Mouse (Mus musculus) adrenal gland, adult (tissue): ENCODE measurements around the gene Ppp1r11.
A peak's percentile ranks its signal among the peaks of the same experiment; 100 is the strongest.

Source experiments
- DNase-seq, 2 experiments: peaks; one replicate each; pipeline ENCODE4 v3.0.0; 2022 to 2023; ENCODE audit warnings: low spot score in 1 of 2; ENCODE audit not compliant: inconsistent age in 2 of 2

Ppp1r11 gene

GRCm38 (mm10) chr17:36966875-36967274, 15.3 kb upstream of the Ppp1r11 start:
- no peak for DNase-seq

DNA sequence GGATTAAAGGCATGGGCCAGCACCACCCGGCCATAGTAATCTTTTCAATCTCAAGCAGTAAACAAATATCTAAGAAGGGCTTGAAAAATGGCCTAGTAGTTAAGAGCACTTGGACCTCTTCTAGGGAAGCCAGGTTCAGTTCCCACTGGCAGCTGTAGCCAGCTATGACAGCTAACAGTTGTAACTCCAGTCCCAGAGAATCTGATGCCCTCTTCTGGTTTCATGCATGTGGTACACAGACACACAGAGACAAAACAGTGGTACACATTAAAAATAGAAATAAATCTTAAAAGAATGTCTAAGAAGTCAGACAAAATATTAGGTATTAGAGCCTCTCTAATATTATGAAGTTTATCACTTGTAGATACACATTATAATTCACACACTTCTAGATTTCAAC, 9.6 kb upstream of the Ppp1r11 start:
- DNase-seq, result no peak

DNA sequence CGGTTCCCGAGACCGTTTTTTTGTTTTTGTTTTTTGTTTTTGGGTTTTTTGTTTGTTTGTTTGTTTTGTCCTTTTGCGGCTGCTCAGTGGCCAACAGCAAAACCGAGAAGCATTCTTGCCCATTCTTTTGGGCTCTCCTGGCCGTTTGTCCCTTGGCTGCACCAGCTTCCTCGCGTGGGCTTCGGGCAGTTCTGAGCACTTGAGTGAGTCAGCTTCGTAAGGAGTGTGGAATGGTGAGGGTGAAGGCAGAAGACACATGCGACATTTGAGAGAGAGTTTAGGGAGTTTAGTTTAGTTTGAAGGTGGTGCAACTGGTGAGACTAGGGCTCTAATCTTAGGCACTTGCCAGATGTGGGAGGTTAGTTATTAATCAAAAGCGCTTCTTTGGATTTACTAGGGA, 7.3 kb upstream of the Ppp1r11 start:
- no peak for DNase-seq

DNA sequence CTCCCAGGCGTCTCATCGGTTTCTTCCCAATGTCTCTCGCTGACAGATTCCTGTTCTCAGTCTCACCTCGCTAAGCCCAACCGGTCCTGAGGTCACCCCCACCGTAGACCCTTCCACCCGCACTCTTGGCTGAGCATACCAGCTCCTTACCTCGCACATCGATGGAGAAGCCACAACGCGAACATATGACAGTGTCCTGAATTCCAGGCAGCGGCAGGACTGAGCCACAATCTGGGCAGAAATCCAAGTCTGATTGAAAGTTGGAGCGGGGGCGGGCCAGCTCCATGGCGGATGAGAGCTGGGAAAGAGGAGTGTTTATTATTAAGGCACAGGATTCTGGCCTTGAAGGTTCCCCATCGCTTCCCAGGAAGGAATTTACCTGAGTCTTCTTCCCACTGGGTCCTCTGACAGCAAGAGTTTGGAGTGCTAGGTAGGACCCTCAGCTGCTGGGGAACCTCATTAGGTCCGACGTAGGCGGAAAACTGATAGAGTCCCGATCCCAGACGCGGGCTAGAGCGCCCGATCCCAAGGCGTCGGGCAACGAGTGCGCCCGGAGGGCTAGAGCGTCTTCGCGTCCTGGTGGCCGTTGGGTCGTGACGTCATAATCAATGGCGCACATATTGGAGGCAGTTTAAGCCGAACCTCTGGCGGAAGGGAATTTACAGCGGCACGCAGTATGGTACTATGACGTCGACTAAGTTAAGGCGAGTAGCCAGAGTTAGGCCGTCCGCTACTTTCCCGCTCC, 6.6 kb upstream of the Ppp1r11 start, which contains the start of the genes Znrd1 and Znrd1as:
TSS of gene Znrd1 (minus strand) at position 561 of the 745 bp plus-strand sequence.
TSS of gene Znrd1as (plus strand) at position 594 of the 745 bp plus-strand sequence.
- DNase-seq, result peak; percentile 95 to 98

DNA sequence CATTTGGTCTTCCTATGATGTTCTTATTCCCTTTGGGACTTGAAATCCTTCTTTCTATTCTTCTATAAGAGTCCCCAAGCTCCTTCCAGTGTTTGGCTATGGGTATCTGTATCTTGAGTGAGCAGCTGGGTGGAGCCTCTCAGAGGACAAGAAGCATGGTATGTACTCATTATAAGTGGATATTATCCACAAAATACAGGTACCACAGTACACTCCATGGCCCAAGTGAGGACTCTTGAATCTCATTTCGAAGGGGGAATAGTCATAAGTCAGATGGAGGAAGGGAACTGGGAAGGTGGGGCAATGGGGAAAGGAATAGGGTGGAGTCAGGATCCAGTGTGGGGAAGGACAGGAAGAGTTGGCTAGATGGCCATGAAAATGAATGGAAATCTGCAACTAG, 1.5 kb upstream of the Ppp1r11 start:
- DNase-seq, result no peak

DNA sequence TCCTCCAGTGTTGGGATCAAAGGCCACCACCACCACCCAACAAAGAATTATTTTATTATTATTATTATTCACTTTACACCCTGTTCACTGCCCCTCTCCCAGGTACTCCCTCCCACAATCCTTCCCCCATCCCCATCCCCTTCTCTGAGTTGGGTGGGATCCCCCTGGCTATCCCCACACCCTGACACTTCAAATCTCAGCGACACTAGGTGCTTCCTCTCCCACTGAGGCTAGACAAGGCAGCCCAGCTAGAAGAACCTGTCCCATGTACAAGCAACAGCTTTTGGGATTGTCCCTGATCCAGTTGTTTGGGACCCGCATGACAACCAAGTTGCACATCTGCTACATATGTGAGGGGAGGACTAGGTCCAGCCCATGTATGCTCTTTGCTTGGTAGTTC, 1.1 kb upstream of the Ppp1r11 start:
- DNase-seq, result no peak

- no peak for DNase-seq
Observed at GRCm38 (mm10) chr17:36949265-36949664, 2.3 kb downstream of the Ppp1r11 start.

DNA sequence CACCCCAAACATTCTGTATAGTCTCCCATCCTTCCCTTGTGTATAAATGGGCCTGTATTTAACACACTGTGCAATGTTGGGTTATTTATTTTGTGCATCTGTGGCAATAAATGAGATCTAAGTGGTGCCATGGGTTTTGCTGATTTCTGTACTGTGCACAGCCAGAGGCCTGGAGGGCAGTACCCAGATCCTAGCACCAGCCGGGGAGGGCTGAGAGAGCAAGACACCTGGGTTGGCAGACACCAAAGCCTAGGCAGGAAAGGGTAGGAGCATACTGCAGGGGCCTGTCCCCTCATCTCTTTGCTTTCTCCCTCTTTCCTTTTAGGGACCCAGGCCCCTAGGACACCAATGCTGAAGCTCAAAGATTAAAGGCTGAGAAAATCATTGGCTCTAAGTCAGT, 3.3 kb downstream of the Ppp1r11 start:
- no peak for DNase-seq

DNA sequence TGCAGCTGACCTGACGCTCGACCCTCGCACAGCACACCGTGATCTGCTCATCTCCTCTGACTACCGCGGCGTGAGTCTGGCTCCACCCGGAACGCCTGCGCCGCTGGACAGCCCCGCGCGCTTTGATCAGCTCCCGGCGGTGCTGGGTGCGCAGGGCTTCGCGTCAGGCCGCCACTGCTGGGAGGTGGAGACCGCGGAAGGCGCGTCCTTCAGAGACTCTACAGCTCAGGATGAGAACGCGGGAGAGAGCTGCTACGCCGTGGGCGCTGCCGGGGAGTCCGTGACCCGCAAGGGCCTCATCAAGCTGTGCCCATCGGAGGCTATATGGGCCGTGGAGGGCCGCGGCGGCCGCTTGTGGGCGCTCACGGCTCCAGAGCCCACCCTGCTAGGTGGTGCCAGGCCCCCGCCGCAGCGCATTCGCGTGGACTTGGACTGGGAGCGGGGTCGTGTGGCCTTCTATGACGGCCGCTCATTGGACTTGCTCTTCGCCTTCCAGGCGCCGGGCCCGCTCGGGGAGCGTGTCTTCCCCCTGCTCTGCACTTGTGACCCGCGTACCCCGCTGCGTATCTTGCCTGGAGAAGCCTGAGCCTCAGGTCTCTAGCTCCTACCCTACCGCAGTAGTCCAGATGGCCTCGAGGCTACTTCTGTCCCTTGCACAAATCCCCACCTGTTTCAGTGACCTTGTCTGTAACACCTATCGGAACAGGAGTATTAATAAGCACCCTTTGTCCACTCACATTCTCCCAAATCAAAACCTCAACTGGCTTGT, 4.3 kb downstream of the Ppp1r11 start:
- DNase-seq, result peak; percentile 81 to 91

DNA sequence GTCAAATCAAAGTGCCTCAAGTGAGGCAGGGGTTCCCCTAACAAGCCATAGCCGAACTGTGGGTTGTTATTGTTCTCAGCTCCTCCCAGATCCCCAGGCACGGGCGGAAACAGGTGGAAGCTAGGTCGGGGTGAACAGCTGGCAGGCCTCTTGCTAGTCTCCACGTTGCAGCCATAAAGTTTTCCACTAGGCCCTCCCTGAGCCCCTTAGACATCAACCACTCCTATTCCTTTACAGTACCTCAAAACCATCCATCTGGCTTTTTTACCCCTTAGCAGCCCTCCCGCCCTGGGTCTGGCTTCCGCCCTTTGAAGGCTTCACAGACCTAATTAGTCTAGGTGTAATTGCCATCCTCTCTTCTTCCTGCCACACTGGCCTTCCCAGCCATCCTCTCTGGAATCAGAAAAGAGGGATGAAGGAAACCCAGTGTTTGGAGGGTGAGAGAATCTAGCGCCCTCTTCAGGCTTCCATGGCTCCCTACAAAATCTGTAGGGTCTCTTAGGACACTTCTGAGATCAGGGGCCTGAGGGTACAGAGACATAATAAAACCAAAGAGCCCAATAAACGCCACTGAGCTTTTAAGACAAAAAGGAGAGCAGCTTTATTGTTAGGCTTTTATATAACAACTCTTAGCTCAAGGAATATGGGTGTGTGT, 7.3 kb downstream of the Ppp1r11 start:
- no peak for DNase-seq

DNA sequence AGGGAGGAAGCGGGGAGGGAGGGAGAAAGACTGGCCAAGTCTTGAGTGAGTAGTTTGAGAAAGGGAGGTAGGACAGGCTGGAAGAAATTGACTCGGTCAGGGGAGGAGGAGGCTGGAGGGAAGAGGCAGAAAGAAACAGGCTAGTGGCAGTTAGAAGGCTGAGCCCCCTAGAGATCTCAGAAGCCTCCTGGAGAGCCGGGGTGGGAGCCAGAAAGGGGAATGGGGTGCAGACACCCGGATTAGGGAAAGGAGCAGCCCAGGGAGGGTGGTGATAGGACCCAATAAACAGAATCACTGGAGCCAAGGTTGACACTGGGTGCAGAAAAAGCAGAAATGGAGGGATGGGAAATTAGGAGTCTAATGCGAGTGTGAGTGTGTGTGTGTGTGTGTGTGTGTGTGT, 7.8 kb downstream of the Ppp1r11 start:
- no peak for DNase-seq

GRCm38 (mm10) chr17:36942791-36943471, 8.6 kb downstream of the Ppp1r11 start, which contains the start of gene Rnf39:
Rnf39 (plus strand) TSS chr17:36942918.
- DNase-seq, result peak in 1 of 2 experiments; percentile 56

GRCm38 (mm10) chr17:36942391-36942790, 9.2 kb downstream of the Ppp1r11 start:
- peak; percentile 51 to 73 for DNase-seq

- peak in 1 of 2 experiments; percentile 89 for DNase-seq
Observed at GRCm38 (mm10) chr17:36938056-36938455, 13.5 kb downstream of the Ppp1r11 start.

DNA sequence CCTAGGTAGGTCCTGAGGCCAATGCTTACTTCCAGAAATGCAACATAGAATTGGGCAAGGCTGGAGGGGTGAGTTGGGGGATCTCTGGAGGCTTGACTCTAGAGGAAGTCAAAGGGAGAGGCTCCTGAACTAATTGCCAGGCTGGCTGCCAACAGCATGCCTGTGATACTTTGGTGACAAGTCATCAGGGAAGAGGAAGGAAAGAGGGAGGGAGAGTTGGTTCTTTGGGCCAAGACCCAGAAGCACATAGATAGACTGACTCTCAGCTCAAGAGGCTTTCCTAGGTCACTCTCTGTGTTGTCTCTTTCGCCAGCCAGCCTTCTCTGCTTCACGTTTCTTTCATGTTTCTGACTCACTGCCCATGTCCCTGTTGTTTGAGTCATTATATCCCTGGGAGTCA, 19.7 kb downstream of the Ppp1r11 start:
- peak; percentile 63 to 86 for DNase-seq

GRCm38 (mm10) chr17:36931130-36931529, 20.4 kb downstream of the Ppp1r11 start:
- no peak for DNase-seq

DNA sequence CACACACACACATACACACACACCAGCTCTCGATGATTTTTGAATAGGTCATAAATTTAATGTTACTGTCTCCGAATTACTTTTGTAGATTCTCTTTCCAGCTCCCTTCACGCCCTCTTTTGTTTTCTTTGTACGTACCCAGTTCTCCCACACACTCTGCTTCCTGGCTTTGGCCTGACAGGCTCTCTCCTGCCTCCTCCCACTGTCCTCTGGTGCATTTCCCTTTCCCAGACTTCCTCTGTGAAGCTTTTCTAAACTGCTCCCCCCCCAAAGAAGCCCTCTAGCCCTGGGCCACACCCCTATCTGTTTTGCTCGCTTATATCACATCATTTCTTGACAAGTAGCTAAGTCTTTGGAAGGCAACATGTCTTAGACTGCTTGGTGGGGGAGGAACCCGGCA, 21.3 kb downstream of the Ppp1r11 start:
- DNase-seq, result peak in 1 of 2 experiments; percentile 33

- DNase-seq, result no peak
Observed at GRCm38 (mm10) chr17:36929236-36929932, 22.2 kb downstream of the Ppp1r11 start.

DNA sequence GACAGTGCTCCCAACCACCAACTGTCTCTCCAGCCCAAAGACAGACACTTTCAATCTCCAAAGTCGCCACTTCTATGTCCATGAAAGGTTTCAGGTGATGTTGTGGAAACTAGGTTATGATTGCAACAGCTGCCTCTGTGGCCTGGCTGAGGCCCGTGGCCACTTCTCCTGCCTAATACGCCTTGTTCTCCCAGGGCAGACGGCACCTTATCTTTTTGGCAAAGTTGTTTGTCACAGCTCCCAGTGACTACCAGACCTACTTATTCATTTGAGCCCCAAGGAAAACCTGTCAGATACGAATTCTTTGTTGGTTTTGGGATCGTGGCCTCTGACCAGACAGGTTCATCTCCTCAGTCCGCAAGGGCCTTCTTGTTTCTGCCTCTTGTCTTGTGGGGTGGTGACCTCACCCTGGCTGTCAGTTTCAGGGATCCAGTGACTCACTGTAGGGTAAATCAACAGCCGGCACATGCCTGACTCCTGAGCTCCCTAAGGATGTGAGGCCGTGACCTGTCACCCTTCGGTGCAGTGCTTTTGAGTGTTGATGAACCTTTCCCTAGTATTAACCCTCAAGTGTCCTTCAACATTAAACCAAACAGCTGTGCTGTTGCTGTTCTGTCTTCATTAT, 23.9 kb downstream of the Ppp1r11 start:
- DNase-seq, result peak; percentile 73 to 80

DNA sequence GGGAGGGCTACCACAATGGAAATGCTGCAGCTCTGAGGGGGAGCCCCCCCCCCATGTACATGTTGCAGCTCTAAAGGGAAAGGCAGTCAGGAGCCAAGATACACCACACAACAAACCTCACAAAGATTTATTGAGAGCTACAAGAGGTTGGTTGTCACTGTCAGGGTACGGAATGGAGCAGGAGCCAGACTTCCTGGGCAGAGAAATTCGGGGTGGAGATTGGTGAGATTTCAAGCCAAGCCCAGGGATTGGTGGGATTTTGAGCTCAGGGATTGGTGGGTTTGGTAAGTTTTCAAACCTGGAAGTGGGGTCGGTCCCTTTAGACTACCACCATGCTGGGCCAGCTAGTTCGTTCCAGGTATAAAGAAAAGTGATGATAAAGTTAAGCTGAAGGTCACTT, 28.1 kb downstream of the Ppp1r11 start:
- DNase-seq, result no peak
